Mouse (Mus musculus) testis, postnatal 14 days (tissue): ENCODE measurements around the gene Poc1a.

Experiments used
- DNase-seq: peaks from one replicate; pipeline ENCODE4 v3.0.0; 2021; ENCODE audit warnings: low spot score

Gene Poc1a

DNA sequence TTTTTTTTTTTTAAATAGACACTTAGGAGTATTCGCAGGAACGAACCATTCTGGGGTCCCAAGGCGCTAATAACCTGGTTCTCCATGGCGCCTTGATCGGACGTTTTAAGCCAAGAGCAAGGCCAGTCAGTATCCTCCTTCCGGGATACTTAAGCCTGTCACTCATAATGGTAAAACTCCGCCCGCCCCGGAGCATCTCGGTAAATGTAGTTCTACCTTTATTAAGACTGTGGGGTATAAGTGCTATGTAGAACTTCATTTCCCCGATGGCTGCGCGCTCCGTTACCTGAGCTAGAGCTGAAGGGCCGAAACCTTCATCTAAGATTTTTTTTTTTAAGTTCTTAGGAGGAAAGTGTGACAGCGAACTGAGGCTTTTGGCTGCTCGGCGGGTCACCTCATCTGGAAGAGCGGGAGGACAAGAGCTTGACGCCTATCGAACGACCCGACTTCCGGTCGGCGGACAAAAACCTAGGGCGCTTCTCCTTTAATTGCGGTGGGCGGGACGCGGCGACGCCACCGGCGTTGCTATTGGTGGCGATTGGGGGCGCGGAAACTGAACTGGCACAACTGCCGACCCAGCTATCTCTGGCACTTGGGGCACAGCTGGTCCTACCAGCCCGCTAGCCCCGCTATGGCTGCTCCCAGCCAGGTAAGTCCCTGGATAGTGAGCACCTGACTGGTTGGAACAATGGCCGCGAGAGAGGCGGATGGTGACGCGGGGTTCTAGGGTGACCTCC lies at the start of gene Poc1a:
TSS of gene Poc1a (plus strand) at position 254 of the 737 bp plus-strand sequence.
- peak; percentile 94 for DNase-seq

DNA sequence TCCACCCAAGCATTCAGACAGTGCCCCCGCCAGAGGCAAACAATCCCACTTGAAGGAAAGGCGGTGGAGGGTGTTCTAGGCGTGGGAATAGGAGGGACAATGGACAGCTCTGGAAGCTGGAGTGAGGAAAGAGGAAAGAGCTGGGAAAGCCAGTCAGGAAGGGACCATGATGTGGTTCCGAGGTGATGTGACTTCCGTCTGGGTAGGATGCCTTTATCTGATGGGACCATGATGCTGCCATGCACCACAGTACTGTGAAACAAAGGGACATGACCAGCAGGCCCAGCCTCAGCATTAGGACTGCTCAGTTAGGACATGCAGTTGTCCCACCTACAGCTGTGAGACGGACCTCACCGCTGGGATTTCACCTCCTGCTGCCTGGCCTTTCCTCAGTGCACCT lies 49.6 kb upstream of the Poc1a start:
- no peak for DNase-seq

DNA sequence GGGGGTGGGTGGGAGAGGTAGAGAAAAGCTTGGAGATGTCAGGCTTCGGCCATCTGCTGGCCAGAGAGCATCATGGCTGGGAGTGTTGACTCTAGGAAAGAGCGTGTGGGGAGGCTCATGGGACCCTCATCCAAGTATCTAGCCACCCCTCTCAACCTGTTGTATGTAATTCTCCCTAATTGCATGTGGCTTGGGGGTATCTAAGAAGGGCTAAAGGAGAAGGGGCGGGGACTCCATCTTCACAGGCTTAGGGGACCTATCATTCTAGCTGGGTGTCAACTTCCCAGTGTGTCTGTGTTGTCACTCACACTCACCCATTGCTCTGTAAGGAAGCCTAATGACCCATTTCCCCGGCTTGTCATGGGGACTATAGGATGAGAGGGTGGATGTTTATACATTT lies 49.0 kb upstream of the Poc1a start:
- no peak for DNase-seq

DNA sequence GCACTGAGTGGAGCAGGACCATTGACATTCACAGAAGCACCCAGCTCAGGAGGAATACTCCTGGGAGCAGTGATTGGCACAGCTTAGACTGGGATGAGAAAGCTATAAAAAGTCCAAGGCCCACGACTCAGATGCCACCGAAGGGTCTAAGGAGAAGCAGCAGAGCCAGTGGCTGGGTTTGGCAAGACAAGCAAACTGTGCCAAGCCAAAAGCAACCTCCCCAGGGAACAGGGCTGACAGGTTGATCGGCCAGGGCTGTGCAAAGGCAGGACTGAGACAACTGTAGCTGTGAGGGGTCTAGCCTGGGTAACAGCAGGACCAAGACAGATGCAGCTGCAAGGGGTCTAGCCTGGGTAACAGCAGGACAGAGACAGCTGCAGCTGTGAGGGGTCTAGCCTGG lies 47.9 kb upstream of the Poc1a start:
- DNase-seq, result no peak

DNA sequence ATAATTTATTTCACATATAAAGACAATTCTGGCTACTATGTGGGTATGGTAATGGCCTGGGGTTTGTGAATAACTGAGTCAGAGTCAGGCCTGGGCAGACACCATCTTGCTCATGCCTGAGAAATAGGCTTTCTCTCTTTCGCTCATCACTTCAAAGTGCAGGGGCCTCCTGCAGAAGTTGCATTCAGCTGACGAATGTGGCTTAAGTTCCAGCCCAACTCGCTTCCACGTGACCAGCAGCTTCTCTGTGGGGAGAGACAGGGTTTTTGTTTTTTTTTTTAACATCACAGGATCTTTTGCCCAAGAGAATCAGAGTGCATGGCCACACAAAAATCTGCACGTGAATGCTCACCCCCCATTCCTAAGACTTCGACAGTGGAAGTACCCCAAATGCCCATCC lies 46.9 kb upstream of the Poc1a start:
- DNase-seq, result no peak

- DNase-seq, result peak; percentile 82
Measured at GRCm38 (mm10) chr9:106235194-106235830, 45.5 kb upstream of the Poc1a start.

DNA sequence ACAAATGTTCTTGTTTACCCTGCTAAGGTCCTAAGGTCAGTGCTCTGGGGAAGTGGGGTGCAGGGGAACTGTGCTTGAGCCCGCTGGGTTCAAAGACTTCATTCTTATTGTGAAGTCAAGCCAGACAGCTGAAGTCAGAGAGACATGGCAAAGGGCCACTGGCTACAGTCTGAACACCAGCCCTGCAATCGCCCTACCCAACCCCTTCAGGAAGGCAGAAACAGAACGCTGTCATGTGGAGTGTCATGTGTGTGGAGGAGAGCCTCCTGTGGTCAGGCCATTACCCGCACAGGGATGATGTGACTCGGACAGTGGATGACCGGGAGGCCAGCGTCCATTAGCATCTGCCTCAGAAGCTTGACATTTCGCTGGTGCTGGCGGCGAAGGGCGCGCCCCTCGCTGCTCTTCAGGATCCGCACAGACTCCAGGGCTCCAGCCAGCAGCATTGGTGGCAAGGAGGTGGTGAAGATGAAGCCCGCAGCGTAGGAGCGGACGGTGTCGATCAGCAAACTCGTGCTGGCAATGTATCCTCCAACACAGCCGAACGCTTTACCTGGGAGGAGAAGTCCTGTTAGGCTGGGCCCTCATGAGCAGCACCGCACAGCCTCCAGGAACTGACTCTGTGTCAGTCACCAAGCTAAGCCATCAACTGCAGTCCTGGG lies 44.6 kb upstream of the Poc1a start:
- DNase-seq, result no peak

DNA sequence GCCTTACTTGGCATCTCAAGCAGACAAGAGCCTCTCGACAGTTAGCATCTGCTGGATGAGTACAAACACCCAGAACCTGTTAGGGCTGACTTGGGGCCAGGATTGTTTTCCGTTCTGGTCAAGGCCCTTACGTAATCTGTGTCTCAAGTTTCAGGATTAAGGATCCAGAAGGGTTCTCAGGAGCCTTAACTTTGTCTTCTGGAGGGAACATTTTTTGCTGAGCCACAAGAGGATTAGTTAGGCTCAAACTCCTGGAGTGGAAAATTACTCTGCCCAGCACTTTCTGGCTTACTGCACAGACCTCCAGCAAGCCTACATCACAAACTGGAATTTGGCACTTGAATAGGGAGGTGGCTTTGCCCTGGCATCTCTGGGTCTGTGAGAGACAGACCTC lies 44.0 kb upstream of the Poc1a start:
- DNase-seq, result no peak

DNA sequence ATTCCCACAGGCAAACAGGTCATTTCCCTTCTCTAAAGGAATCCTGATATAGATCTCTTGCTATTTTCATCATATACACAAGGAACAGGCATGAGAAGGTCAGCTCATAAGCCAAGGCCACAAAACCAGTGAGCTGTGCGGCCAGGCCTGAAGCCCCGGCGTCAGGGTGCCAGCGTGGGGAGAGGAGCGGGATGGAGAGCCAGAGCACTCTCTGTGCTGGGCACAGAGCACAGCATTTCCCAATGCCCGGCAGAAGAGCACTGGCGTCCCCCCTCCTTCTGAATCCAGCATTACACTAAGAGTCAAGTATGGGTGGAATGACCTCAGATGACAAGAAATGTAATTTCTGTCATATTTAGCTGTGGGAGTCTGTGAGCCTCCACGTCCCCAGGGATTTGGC lies 43.5 kb upstream of the Poc1a start:
- no peak for DNase-seq

DNA sequence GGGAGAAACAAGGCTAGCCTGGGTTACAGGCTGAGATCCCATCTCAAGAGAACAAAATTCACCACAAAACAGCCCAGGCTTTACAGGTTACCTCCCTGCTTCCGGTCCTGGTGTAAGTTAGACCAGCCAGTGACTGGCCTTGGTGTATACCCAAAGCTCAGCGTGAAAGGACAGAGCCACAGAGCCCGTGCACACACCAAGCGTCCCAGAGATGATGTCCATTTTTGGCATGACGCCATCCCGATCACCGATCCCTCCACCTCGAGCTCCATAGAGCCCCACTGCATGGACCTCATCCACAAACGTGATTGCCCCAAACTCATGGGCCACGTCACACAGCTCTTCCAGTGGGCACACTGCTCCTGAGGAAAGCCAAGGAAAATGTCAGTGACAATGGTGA lies 43.0 kb upstream of the Poc1a start:
- no peak for DNase-seq

DNA sequence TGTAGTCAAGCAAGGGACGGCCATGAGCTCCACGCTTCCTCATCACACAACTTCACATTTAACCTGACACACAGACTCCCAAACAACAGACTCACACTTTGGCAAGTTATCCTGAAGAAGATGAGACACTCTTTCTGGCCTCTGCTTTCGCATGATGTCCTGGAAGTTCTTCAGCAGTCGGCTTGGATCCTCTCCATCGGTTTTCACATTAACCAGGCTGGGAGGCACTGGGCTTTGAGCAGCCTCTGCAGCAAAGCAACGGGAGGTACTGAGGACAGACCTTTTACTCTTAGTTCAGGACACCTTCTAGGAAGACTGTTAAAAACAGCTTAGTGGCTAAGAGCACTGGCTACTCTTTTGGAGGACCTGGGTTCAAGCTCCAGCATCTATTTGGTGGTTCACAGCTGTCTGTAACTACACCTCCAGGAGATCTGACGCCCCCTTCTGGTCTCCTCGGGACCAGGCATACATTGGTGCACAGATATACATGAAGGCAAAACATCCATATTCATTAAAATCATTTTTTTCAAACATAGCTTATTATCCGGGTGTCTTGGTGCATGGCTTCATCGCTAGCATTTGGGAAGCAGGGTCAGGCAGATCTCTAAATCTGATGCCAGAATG lies 39.2 kb upstream of the Poc1a start:
- no peak for DNase-seq

- DNase-seq, result no peak
Measured at GRCm38 (mm10) chr9:106242813-106243488, 37.9 kb upstream of the Poc1a start.

DNA sequence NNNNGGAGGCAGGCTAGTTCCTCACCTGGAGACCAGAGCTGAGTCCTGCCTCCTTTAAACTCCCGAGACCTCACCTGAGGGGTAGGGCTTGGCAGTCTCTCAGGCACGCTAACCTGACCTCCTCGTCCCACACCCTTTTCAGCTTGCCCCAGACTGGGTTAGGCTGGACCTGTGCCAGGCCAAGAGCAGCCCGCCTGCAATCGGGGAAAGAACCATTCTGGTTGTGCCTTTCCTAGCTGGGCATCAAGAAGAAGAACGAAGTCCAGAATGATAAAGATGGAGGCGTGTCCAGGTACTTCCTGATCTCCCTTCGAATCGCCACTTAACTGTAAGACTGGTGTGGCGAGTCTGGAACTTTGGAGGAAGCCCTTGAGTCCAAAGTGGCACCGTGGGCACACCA lies 31.3 kb upstream of the Poc1a start:
- DNase-seq, result no peak

- DNase-seq, result no peak
Measured at GRCm38 (mm10) chr9:106250245-106250644, 30.6 kb upstream of the Poc1a start.

DNA sequence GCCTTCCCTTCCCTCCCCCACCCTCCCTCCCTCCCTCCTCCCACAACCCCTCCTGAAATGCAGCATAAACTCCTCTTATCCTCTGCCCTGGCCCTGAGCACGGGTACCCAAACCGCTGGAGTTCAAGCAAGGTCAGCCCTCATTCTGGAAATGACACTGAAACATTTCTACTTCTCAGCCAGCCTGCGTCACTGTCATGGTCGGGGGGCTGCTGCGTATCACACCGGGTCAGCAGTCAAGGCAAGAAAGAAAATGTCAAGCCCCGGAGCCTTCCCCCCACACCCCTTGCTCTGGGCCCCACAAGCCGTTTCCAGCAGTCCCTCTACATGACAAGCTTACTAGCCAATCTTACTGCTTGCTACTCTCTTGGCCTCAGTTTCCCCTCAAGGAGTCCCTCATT lies 29.8 kb upstream of the Poc1a start:
- DNase-seq, result no peak

GRCm38 (mm10) chr9:106254001-106254400 lies 26.9 kb upstream of the Poc1a start:
- no peak for DNase-seq

GRCm38 (mm10) chr9:106258412-106258811 lies 22.4 kb upstream of the Poc1a start:
- no peak for DNase-seq

- no peak for DNase-seq
Measured at GRCm38 (mm10) chr9:106258990-106259389, 21.9 kb upstream of the Poc1a start.

DNA sequence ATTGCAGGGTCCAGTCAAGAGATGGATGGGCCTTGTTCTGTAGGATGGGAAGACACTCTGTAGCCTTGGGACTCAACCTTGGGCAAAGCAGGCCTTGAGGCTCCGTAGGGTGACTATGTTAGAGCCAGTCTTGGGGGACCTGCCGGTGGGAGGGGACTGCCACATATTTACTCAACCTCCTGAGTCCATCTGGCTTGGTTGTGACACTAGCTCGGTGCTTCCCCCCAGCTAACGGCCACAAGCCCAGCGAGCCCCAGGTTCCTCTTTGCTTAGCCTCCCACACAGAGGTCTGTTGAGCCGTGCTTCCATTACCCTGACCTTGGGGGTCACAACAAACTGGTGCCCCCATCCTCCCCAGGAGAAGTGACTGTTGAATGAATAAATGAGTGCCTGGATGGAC lies 19.8 kb upstream of the Poc1a start:
- no peak for DNase-seq

GRCm38 (mm10) chr9:106261491-106261890 lies 19.4 kb upstream of the Poc1a start:
- DNase-seq, result no peak

- DNase-seq, result no peak
Measured at GRCm38 (mm10) chr9:106262075-106262474, 18.8 kb upstream of the Poc1a start.

DNA sequence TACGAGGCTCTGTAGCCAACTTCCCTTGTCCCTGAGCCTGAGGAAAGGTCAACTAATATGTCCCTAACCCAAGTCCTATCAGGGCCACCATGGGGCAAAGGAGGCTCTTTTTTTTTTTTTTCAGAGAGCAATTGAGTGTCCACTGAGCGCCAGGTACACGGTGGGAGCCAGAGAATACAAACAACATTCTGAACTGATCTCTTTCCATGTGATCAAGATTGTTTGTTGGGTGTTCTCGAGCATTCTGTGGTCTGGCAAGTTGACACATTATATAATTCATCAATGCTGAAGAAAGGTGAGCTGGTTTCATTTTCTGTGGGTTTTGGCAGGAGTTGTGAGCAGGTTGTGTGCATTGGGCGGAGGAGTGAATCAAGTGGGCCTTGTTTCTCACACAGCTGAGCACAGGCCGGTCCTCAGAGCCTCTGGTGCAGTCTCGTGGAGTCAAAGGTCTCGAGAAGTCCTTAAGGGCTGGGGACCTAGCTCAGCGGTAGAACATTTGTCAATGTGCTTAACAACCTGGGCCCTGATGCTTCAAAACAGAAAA lies 17.4 kb upstream of the Poc1a start:
- DNase-seq, result no peak
